Mouse (Mus musculus): Measurements from ENCODE around the gene Vmn1r101.
"Not testable (repeated sequence)": the region's sequence is repeated elsewhere in the genome, so short reads cannot be mapped to it uniquely, and the experiment has no call there.

The Vmn1r101 gene

DNA sequence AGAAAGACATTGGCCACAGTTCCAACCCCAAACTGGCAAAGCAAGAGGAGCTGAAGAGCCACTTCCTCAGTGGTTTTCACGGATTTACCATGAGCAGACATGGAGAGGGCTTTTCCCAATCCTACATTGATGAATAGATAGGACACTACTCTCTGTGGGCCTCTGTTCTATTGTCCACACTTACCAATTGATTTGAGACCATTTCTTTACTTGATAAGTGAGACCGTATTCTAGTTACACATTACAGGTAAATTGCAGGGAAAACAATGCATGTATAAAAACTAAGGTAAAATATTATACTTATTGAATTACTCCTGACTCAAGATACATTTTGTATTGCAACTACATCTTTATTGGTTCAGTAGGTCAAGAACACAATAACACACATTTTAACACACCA lies at the start of gene Vmn1r101:
Vmn1r101 (minus strand) TSS at position 101 of the 400 bp plus-strand sequence.
- DNase-seq (ENCODE audit: low spot score in 2 of 2): not testable (repeated sequence)

DNA sequence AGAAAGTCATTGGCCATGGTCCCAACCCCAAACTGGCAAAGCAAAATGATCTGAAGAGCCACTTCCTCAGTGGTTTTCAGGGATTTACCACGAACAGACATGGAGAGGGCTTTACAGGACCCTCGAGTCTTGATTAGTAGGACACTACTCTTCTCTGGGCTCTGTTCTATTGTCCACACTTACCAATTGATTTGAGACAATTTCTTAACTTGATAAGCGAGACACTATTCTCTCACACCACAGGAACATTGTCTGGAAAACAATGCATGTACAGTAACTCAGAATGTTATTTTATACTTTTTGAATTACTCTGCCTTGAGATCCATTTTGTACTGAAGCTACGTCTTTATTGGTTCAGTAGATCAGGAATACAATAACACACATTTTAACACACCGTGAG lies 32.4 kb upstream of the Vmn1r101 start, which contains the start of gene Gm10670:
Gm10670 (minus strand) TSS at position 101 of the 400 bp plus-strand sequence.
- not testable (repeated sequence) for DNase-seq (ENCODE audit: low spot score in 2 of 2)

DNA sequence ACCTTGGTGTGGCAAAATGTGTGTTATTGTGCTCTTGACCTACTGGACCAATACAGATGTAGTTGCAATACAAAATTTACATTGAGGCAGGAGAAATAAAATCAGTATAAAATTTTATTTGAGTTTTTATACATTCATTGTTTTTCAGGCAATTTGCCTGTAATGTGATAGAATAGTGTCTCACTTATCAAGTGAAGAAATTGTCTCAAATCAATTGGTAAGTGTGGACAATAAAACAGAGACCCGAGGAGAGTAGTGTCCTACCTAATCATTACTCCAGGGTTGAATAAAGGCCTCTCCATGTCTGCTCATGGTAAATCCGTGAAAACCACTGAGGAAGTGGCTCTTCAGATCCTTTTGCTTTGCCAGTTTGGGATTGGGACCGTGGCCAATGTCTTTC lies 24.8 kb downstream of the Vmn1r101 start, which contains the start of gene Vmn1r100:
Vmn1r100 (plus strand) TSS at position 301 of the 400 bp plus-strand sequence.
- DNase-seq (ENCODE audit: low spot score in 2 of 2): not testable (repeated sequence)

Data from frontal cortex, postnatal 14 days (tissue).